Mouse (Mus musculus) layer of hippocampus, postnatal 10 days (tissue): ENCODE measurements around the gene Plagl1. TPM values are rescaled to one million over a fixed set of nuclear protein-coding genes. Genes with fewer than 3 reads are reported as not detected.

ENCODE experiments used
- total RNA-seq, 2 experiments: library from RNA; stranded (reverse); gene quantifications; 2 replicates each; pipeline ENCODE4 v1.2.3; 2021

The Plagl1 gene
- total RNA-seq, 2 experiments from 2014 or later, result 33.5 to 45.3 TPM

Other genes starting within 250 kb of the Plagl1 start
- 10 to 100 TPM; 33.1 to 33.6 TPM for gene Utrn, start 191.1 kb upstream of the Plagl1 start, total RNA-seq
- under 1 TPM; 0.36 to 0.71 TPM for gene Stx11, start 96.2 kb upstream of the Plagl1 start, total RNA-seq
- 1 to 10 TPM; 8.4 to 9.9 TPM for gene Sf3b5, start 55.2 kb upstream of the Plagl1 start, total RNA-seq
- gene Zc2hc1b, start 117.5 kb downstream of the Plagl1 start, total RNA-seq, result not detected
- 10 to 100 TPM; 21.6 to 26.2 TPM for gene Ltv1, start 132.7 kb downstream of the Plagl1 start, total RNA-seq